Mouse (Mus musculus) forebrain, postnatal 0 days (tissue): ENCODE measurements around the gene Tpcn1. TPM values are rescaled to one million over a fixed set of nuclear protein-coding genes. Genes with fewer than 3 reads are reported as not detected.

Experiments
- ATAC-seq: fragments of 200-750 bp; cut with Nextera tagmentation; 2 replicates; pipeline ENCODE4 v1.8.0; 2017; ENCODE audit warnings: mild to moderate bottlenecking, moderate library complexity
- DNase-seq: peaks from one replicate; pipeline ENCODE4 v3.0.0-alpha.2; 2015
- H3K27ac ChIP-seq: fragments of 300-500 bp; sonication (generic); 2 replicates; pipeline ENCODE4 v1.5.1; 2014; ENCODE audit warnings: low read depth, mild to moderate bottlenecking, antibody characterized with exemption, low read length, moderate library complexity, mixed read lengths
- H3K27me3 ChIP-seq: fragments of 300-500 bp; sonication (generic); 2 replicates; pipeline ENCODE4 v1.6.1; 2014; ENCODE audit warnings: mild to moderate bottlenecking, low read length, mixed read lengths; ENCODE audit not compliant: insufficient read depth
- H3K36me3 ChIP-seq: fragments of 300-500 bp; sonication (generic); 2 replicates; pipeline ENCODE4 v1.6.1; 2014; ENCODE audit warnings: mild to moderate bottlenecking, moderate library complexity; ENCODE audit not compliant: insufficient read depth
- H3K4me1 ChIP-seq: fragments of 300-500 bp; sonication (generic); 2 replicates; pipeline ENCODE4 v1.6.1; 2014; ENCODE audit warnings: antibody characterized with exemption; ENCODE audit not compliant: insufficient read depth
- H3K4me2 ChIP-seq: fragments of 300-500 bp; sonication (generic); 2 replicates; pipeline ENCODE4 v1.6.1; 2014; ENCODE audit warnings: low read depth, mild to moderate bottlenecking, moderate library complexity
- H3K4me3 ChIP-seq: fragments of 300-500 bp; sonication (generic); 2 replicates; pipeline ENCODE4 v1.5.1; 2014; ENCODE audit warnings: low read depth, low read length, mixed read lengths
- H3K9ac ChIP-seq: fragments of 300-500 bp; sonication (generic); 2 replicates; pipeline ENCODE4 v1.6.1; 2014; ENCODE audit warnings: mild to moderate bottlenecking
- H3K9me3 ChIP-seq: fragments of 300-500 bp; sonication (generic); 2 replicates; pipeline ENCODE4 v1.6.1; 2016; ENCODE audit warnings: low read length
- CTCF ChIP-seq: sonication (generic); IDR thresholded peaks from 2 replicates; pipeline ENCODE4 v1.5.1; 2016; ENCODE audit warnings: antibody characterized with exemption, control low read depth, low read depth
- WGBS: fragments of 180-500 bp; shearing (Covaris S2); extraction: QIAGEN DNeasy Blood & Tissue Kit; methylation state at CpG from one replicate; pipeline ENCODE4 v1.1.7; 2014; 5-methylcytosine and 5-hydroxymethylcytosine counted together
- polyA plus RNA-seq: library from polyadenylated mRNA; unstranded; fragments of >200 nt; fragmentation: Nextera tagmentation; extraction: Ambion mirVana; gene quantifications from 2 replicates; pipeline ENCODE4 v1.2.1, GENCODE M21; 2015
- total RNA-seq: library from RNA; depleted of rRNA; stranded (reverse); fragments of >200 nt; gene quantifications from 2 replicates; pipeline ENCODE4 v1.2.3, GENCODE M21; 2014

Tpcn1 gene
- total and polyA plus RNA-seq, 2 experiments from 2014 or later, result 11.1 to 14.3 TPM

- Histone ChIP-seq H3K9ac (no peak overlapping the region), H3K27me3 (no peaks in the 10 kb centered on the region), H3K4me2 (no peak overlapping the region), H3K36me3 (peaks cover 8% of the 10 kb centered on the region; the same call in 1 of the 2 replicates), H3K27ac (no peak overlapping the region; the same call in 1 of the 2 replicates), H3K4me1 (no peaks in the 10 kb centered on the region), H3K9me3 (no peaks in the 10 kb centered on the region), H3K4me3 (no peak overlapping the region)
- TF ChIP-seq CTCF, result no peak
- DNase-seq (no peak), ATAC-seq (peak; percentile 68)
- 20% methylated on average over 16 of the region's 16 CpGs for WGBS
Observed at GRCm38 (mm10) chr5:120560616-120561311, 27.7 kb downstream of the Tpcn1 start.

GRCm38 (mm10) chr5:120560129-120560615, 28.3 kb downstream of the Tpcn1 start:
- Histone ChIP-seq H3K27ac (no peak overlapping the region), H3K9me3 (no peaks in the 10 kb centered on the region), H3K36me3 (peaks cover 14% of the 10 kb centered on the region; the same call in 1 of the 2 replicates), H3K4me2 (no peak overlapping the region), H3K27me3 (no peaks in the 10 kb centered on the region), H3K9ac (no peak overlapping the region), H3K4me3 (no peak overlapping the region), H3K4me1 (no peaks in the 10 kb centered on the region)
- DNase-seq (no peak), ATAC-seq (no peak)
- WGBS, result 75% methylated on average over 9 of the region's 9 CpGs
- no peak for TF ChIP-seq CTCF

- H3K27me3 ChIP-seq, result no peaks in the 10 kb centered on the region
- H3K36me3 ChIP-seq, result peaks cover 21% of the 10 kb centered on the region; the same call in 1 of the 2 replicates
- no peak overlapping the region for H3K4me2 ChIP-seq
- ATAC-seq (no peak), DNase-seq (no peak)
- no peaks in the 10 kb centered on the region for H3K9me3 ChIP-seq
- H3K27ac ChIP-seq, result no peak overlapping the region
- no peak overlapping the region for H3K9ac ChIP-seq
- TF ChIP-seq CTCF, result no peak
- 83% methylated on average over 14 of the region's 14 CpGs for WGBS
- H3K4me3 ChIP-seq, result no peak overlapping the region
- H3K4me1 ChIP-seq, result no peaks in the 10 kb centered on the region
Observed at GRCm38 (mm10) chr5:120558762-120559161, 29.7 kb downstream of the Tpcn1 start.

- Histone ChIP-seq H3K4me1 (no peaks in the 10 kb centered on the region), H3K9ac (no peak overlapping the region), H3K4me3 (no peak overlapping the region), H3K4me2 (no peak overlapping the region), H3K36me3 (peaks cover 26% of the 10 kb centered on the region; the same call in 1 of the 2 replicates), H3K27me3 (no peaks in the 10 kb centered on the region), H3K9me3 (no peaks in the 10 kb centered on the region), H3K27ac (no peak overlapping the region)
- no peak for TF ChIP-seq CTCF
- ATAC-seq (no peak), DNase-seq (no peak)
- WGBS, result 67% methylated on average over 8 of the region's 8 CpGs
Observed at GRCm38 (mm10) chr5:120558041-120558440, 30.4 kb downstream of the Tpcn1 start.

GRCm38 (mm10) chr5:120555871-120556270, 32.6 kb downstream of the Tpcn1 start:
- no peak for TF ChIP-seq CTCF
- WGBS, result 85% methylated on average over 24 of the region's 24 CpGs
- Histone ChIP-seq H3K4me1 (no peaks in the 10 kb centered on the region), H3K27ac (no peak overlapping the region), H3K4me2 (no peak overlapping the region), H3K9ac (no peak overlapping the region), H3K9me3 (no peaks in the 10 kb centered on the region), H3K4me3 (no peak overlapping the region), H3K36me3 (peaks cover 34% of the 10 kb centered on the region), H3K27me3 (no peaks in the 10 kb centered on the region)
- DNase-seq (no peak), ATAC-seq (no peak)

- no peak overlapping the region for H3K9ac ChIP-seq
- H3K27me3 ChIP-seq, result no peaks in the 10 kb centered on the region
- no peak overlapping the region for H3K4me2 ChIP-seq
- H3K4me3 ChIP-seq, result no peak overlapping the region
- DNase-seq (no peak), ATAC-seq (no peak)
- H3K36me3 ChIP-seq, result peaks cover 27% of the 10 kb centered on the region
- 96% methylated on average over 5 of the region's 5 CpGs for WGBS
- no peak for TF ChIP-seq CTCF
- no peaks in the 10 kb centered on the region for H3K4me1 ChIP-seq
- H3K9me3 ChIP-seq, result no peaks in the 10 kb centered on the region
- no peak overlapping the region for H3K27ac ChIP-seq
Observed at GRCm38 (mm10) chr5:120550673-120551072, 37.8 kb downstream of the Tpcn1 start.

GRCm38 (mm10) chr5:120550137-120550536, 38.3 kb downstream of the Tpcn1 start:
- Histone ChIP-seq H3K4me2 (no peak overlapping the region), H3K9me3 (no peaks in the 10 kb centered on the region), H3K4me3 (no peak overlapping the region), H3K27ac (no peak overlapping the region), H3K9ac (no peak overlapping the region), H3K4me1 (no peaks in the 10 kb centered on the region), H3K36me3 (peaks cover 22% of the 10 kb centered on the region), H3K27me3 (no peaks in the 10 kb centered on the region)
- 90% methylated on average over 5 of the region's 5 CpGs for WGBS
- TF ChIP-seq CTCF, result no peak
- no peak for DNase-seq
- no peak for ATAC-seq
